Mouse (Mus musculus) midbrain, embryonic 12.5 days (tissue): ENCODE measurements at regions not wholly inside any gene's neighbourhood (a gene's known extent, or its start where the extent isn't known, plus 50 kb on each side); places are given as distances from the start of the nearest gene placed in this dataset.

Source experiments
- ATAC-seq: fragments of 200-750 bp; cut with Nextera tagmentation; 2 replicates; pipeline ENCODE4 v1.8.0; 2017; ENCODE audit warnings: low read depth, moderate TSS enrichment, moderate library complexity; ENCODE audit not compliant: low FRiP score
- H3K27ac ChIP-seq: fragments of 300-500 bp; sonication (generic); replicated peaks from 2 replicates; pipeline ENCODE4 v1.5.1; 2016; ENCODE audit warnings: mild to moderate bottlenecking
- H3K27me3 ChIP-seq: fragments of 300-500 bp; sonication (generic); 2 replicates; pipeline ENCODE4 v1.6.1; 2016; ENCODE audit warnings: mild to moderate bottlenecking
- H3K36me3 ChIP-seq: fragments of 300-500 bp; sonication (generic); 2 replicates; pipeline ENCODE4 v1.6.1; 2016
- H3K4me1 ChIP-seq: fragments of 300-500 bp; sonication (generic); 2 replicates; pipeline ENCODE4 v1.6.1; 2016
- H3K4me2 ChIP-seq: fragments of 300-500 bp; sonication (generic); replicated peaks from 2 replicates; pipeline ENCODE4 v1.6.1; 2016; ENCODE audit warnings: mild to moderate bottlenecking, moderate library complexity
- H3K4me3 ChIP-seq: fragments of 300-500 bp; sonication (generic); 2 replicates; pipeline ENCODE4 v1.5.1; 2016; ENCODE audit warnings: mild to moderate bottlenecking
- H3K9ac ChIP-seq: fragments of 300-500 bp; sonication (generic); replicated peaks from 2 replicates; pipeline ENCODE4 v1.6.1; 2016; ENCODE audit warnings: mild to moderate bottlenecking, moderate library complexity
- H3K9me3 ChIP-seq: fragments of 300-500 bp; sonication (generic); 2 replicates; pipeline ENCODE4 v1.6.1; 2016; ENCODE audit warnings: mild to moderate bottlenecking
- WGBS: fragments of 180-500 bp; shearing (Covaris S2); methylation state at CpG from one replicate; pipeline ENCODE4 v1.1.7; 2016; 5-methylcytosine and 5-hydroxymethylcytosine counted together

DNA sequence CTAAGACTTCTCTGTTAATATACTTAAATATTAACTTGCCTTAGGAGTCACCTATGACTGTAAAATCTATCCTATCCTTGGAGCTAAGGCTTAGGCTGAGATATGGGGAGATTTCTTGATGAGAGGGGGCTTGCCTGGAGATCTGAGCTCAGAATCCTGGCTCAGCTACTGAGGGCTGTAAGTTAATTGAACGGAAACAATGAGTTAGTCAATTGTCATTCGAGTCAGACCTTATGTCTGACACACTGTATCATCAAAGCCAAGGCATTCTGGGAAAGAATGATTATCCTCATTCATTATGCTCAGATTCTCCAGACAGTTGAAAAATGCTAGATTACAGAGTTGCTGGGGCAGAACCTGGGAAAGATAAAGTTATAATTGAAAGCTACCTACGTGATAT is 118.5 kb downstream of the Zfp395 start:
- no peak overlapping the region for H3K9ac ChIP-seq
- H3K4me1 ChIP-seq = peaks cover 19% of the 10 kb centered on the region
- H3K4me3 ChIP-seq = no peak overlapping the region
- no peak overlapping the region for H3K27ac ChIP-seq
- H3K9me3 ChIP-seq = no peaks in the 10 kb centered on the region
- H3K27me3 ChIP-seq = no peaks in the 10 kb centered on the region
- no peak overlapping the region for H3K4me2 ChIP-seq
- no peaks in the 10 kb centered on the region for H3K36me3 ChIP-seq
- 74% methylated on average over 3 of the region's 3 CpGs for WGBS
- no peak for ATAC-seq

DNA sequence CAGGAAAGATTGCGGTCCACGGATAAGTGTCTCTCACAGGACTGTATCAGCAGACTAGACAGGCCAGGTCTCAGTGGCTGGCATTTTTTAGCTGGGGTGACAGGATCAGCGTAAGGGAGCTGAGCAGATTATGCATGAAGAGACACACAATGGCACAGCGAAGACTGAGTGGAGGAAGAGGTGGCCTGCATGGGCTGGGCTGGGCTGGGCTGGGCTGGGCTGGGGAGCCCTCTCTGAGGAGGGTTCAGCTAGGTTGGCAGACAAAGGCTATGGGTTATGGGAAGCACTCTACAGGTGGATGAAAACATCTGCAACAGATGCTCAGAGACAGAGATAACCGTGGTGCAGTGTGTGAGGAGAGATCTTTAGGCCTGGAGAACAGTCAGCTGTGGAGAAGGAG is 121.6 kb downstream of the Zfp395 start:
- no peaks in the 10 kb centered on the region for H3K36me3 ChIP-seq

DNA sequence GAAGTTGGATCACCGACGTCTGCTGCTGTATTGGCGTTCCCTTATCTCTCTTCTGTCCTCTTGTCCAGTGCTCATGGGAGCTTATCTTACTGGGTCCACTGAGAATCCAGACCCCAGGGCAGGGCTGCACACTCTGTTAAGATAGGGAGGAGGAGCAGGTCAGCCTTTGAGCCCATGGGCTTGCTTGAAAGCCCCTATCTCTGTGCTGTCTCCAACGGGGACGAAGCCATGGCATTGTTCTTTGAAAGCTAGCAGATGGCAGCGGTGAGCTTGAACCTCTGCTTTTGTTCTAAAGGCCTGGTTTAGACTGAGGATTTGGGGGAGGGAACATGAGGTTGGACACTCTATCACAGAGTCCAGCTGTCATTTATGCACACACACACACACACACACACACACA is 122.2 kb downstream of the Zfp395 start:
- Histone ChIP-seq H3K27ac (peak overlapping the region; percentile 4; the same call in 1 of the 2 replicates), H3K9me3 (no peaks in the 10 kb centered on the region), H3K4me3 (no peak overlapping the region), H3K9ac (no peak overlapping the region), H3K4me2 (no peak overlapping the region), H3K36me3 (no peaks in the 10 kb centered on the region), H3K4me1 (peaks cover 20% of the 10 kb centered on the region), H3K27me3 (no peaks in the 10 kb centered on the region)
- WGBS = 24% methylated on average over 6 of the region's 6 CpGs
- ATAC-seq = peak; percentile 83

More for the DNA sequence above, 121.6 kb downstream of the Zfp395 start:
- Histone ChIP-seq H3K27ac (peak overlapping the region; percentile 4), H3K9ac (no peak overlapping the region), H3K9me3 (no peaks in the 10 kb centered on the region), H3K4me1 (peaks cover 20% of the 10 kb centered on the region), H3K4me2 (no peak overlapping the region), H3K4me3 (no peak overlapping the region), H3K27me3 (no peaks in the 10 kb centered on the region)
- ATAC-seq = no peak
- 64% methylated on average over 5 of the region's 5 CpGs for WGBS
